Mouse (Mus musculus): ENCODE data around the gene Magi2. TPM values are rescaled to one million over a fixed set of nuclear protein-coding genes. Genes with fewer than 3 reads are reported as not detected.

Gene Magi2
- polyA plus RNA-seq, 1 experiment, result 52.8 TPM

DNA sequence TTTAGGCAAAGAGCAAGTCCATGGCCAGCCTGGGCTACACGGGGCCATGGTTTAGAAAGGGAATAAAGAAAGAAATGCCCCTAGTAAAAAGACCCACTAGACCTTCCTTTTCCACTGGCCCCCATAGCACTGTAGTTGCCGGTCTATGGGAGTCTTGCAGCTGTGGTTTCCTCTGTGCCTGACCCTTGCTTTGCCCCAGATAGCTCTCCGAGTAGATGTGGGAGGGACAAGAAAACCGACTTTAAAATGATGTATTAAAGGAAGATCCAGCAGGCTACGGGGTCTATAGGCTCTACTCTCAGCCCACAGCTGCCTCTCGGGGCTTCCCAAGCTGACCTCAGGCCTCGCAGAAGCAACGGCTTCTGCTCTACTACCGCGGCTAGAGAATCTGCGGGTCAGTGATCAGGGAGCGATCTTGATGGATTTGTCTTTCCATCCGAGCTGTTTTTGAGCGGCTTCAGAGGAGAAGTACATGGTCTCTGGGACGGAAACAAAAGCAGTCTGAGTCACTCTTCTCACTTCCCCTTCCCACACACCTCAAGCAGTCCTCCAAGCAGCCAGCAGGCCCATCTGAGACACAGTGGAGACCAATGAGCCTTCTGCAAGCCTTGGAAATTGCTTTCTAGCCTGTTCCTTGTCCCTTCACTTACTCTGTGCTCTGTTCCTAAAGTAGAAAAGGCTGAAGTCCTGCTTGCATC lies 1454.1 kb downstream of the Magi2 start:
- Histone ChIP-seq H3K4me1 (ENCODE audit: control insufficient read depth, insufficient read depth, low read length) (peaks cover 5% of the 10 kb centered on the region), H3K27ac (ENCODE audit: insufficient read depth, low read length) (no peak overlapping the region), H3K4me3 (ENCODE audit: insufficient read depth, low read length) (no peak overlapping the region)
- TF ChIP-seq POLR2A (IDR thresholded peaks at IDR 0.05; ENCODE audit: extremely low read depth, insufficient read depth, low read length), result no peak
- no peak for TF ChIP-seq CTCF (IDR thresholded peaks at IDR 0.05; ENCODE audit: extremely low read depth, insufficient read depth, low read length)

DNA sequence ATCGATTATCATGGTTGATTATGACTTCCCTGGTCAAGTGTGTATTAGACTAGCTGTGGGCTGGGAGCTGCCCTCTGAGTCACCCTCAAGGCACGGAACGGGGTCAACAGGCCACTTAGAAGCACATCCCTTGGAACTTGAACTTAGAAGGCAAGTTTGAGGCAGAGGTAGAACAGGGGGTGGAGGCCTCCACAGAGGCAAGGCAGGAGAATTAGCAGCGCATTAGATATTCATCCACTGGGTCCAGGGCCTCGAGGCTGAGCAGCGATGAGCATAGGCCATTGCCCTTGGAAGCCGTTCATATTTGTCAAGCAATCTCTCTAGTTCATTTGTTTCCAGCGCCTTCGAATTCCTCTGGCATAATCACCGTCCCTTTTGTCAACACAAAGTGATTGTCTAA lies 1454.8 kb downstream of the Magi2 start:
- no peak overlapping the region for H3K4me3 ChIP-seq (ENCODE audit: insufficient read depth, low read length)
- H3K4me1 ChIP-seq (ENCODE audit: control insufficient read depth, insufficient read depth, low read length), result no peaks in the 10 kb centered on the region; the same call in 1 of the 2 replicates
- no peak for TF ChIP-seq POLR2A (IDR thresholded peaks at IDR 0.05; ENCODE audit: extremely low read depth, insufficient read depth, low read length)
- TF ChIP-seq CTCF (IDR thresholded peaks at IDR 0.05; ENCODE audit: extremely low read depth, insufficient read depth, low read length), result no peak
- no peak overlapping the region for H3K27ac ChIP-seq (ENCODE audit: insufficient read depth, low read length)

DNA sequence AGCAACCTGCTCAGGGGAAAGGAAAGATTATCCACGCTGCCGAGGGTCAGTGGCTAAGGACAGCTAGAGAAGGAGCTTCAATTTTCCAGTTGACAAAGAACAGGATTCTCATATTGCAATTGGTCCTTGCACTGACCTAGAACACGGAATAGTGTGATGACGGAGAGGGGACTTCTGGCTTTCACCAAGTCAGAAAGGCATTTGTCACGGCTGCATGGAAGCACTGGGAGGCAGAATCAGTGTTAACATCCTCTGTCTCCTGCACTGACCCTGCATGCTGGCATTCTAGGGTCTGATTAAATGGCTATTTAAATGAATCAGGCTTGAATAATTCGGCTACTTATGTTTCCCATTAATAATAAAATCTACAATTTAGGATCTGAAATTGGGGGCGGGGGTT lies 1455.4 kb downstream of the Magi2 start:
- no peak overlapping the region for H3K27ac ChIP-seq (ENCODE audit: insufficient read depth, low read length)
- TF ChIP-seq CTCF (IDR thresholded peaks at IDR 0.05; ENCODE audit: extremely low read depth, insufficient read depth, low read length) (no peak), POLR2A (IDR thresholded peaks at IDR 0.05; ENCODE audit: extremely low read depth, insufficient read depth, low read length) (no peak)
- H3K4me1 ChIP-seq (ENCODE audit: control insufficient read depth, insufficient read depth, low read length), result no peaks in the 10 kb centered on the region
- no peak overlapping the region for H3K4me3 ChIP-seq (ENCODE audit: insufficient read depth, low read length)

DNA sequence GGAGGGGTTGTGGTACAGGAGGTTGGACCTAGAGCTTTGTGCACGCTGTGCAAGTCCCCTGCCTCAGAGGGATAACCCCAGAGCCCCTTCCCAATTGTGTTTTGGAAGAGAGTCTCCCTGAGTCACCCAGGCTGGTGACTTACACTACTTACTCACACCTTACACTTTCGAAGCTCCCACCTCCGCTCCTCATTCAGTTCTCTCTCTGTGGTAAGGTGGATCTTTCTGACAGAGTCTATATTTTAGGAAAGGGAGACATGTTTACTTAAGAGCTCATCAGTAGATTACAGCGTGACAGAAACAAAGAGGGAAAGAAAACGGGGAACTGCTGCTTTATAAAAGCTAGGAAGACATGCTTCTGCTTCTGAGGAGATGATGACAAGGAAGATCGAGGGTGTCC lies 1457.3 kb downstream of the Magi2 start:
- no peak for TF ChIP-seq CTCF (IDR thresholded peaks at IDR 0.05; ENCODE audit: extremely low read depth, insufficient read depth, low read length)
- no peak for TF ChIP-seq POLR2A (IDR thresholded peaks at IDR 0.05; ENCODE audit: extremely low read depth, insufficient read depth, low read length)
- Histone ChIP-seq H3K4me3 (ENCODE audit: insufficient read depth, low read length) (no peak overlapping the region), H3K4me1 (ENCODE audit: control insufficient read depth, insufficient read depth, low read length) (no peaks in the 10 kb centered on the region), H3K27ac (ENCODE audit: insufficient read depth, low read length) (no peak overlapping the region)

DNA sequence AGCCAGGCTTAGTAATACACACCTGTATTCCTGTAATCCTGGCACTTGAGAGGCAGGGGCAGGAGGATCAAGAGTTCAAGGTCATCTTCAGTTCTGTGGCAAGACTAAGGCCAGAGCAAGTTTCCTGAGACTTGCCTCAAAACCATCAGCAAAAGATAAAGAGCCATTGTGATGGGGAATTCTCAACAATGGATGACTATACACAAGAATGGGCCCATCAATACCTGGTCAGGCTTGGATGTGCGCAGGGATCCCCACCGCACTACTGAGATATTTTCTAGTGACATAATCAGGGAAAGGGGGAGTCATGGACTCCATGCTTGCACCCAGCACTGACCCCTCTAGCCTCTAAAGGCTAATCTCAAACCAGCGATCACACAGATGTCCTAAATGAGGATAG lies 1465.4 kb downstream of the Magi2 start:
- H3K27ac ChIP-seq (ENCODE audit: insufficient read depth, low read length), result no peak overlapping the region
- H3K4me3 ChIP-seq (ENCODE audit: insufficient read depth, low read length), result no peak overlapping the region
- TF ChIP-seq POLR2A (IDR thresholded peaks at IDR 0.05; ENCODE audit: extremely low read depth, insufficient read depth, low read length) (no peak), CTCF (IDR thresholded peaks at IDR 0.05; ENCODE audit: extremely low read depth, insufficient read depth, low read length) (no peak)
- H3K4me1 ChIP-seq (ENCODE audit: control insufficient read depth, insufficient read depth, low read length), result no peaks in the 10 kb centered on the region

DNA sequence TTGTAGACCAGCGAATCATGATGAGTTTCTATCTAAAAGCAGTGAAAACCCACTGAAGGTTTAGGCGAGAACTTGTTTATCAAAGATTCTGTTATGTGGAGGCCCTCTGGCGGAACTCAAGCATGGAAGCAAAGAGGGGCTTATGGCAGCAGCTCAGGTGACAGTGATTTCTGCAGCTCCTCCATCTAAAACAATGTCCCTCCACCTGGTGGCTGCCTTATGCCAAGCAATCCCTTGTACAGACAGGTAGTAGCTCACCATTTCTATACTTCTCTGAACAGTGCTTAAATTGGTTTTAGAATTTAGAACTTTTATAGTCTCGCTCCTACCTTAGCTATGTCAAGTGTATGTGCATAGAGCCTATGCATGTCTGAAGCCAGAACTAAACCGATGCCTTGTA lies 1472.3 kb downstream of the Magi2 start:
- Histone ChIP-seq H3K27ac (ENCODE audit: insufficient read depth, low read length) (no peak overlapping the region), H3K4me3 (ENCODE audit: insufficient read depth, low read length) (no peak overlapping the region), H3K4me1 (ENCODE audit: control insufficient read depth, insufficient read depth, low read length) (no peaks in the 10 kb centered on the region)
- no peak for TF ChIP-seq POLR2A (IDR thresholded peaks at IDR 0.05; ENCODE audit: extremely low read depth, insufficient read depth, low read length)
- 0 out of 2 replicates have a peak, but pooled peaks have one; percentile 0 for TF ChIP-seq CTCF (IDR thresholded peaks at IDR 0.05; ENCODE audit: extremely low read depth, insufficient read depth, low read length)

DNA sequence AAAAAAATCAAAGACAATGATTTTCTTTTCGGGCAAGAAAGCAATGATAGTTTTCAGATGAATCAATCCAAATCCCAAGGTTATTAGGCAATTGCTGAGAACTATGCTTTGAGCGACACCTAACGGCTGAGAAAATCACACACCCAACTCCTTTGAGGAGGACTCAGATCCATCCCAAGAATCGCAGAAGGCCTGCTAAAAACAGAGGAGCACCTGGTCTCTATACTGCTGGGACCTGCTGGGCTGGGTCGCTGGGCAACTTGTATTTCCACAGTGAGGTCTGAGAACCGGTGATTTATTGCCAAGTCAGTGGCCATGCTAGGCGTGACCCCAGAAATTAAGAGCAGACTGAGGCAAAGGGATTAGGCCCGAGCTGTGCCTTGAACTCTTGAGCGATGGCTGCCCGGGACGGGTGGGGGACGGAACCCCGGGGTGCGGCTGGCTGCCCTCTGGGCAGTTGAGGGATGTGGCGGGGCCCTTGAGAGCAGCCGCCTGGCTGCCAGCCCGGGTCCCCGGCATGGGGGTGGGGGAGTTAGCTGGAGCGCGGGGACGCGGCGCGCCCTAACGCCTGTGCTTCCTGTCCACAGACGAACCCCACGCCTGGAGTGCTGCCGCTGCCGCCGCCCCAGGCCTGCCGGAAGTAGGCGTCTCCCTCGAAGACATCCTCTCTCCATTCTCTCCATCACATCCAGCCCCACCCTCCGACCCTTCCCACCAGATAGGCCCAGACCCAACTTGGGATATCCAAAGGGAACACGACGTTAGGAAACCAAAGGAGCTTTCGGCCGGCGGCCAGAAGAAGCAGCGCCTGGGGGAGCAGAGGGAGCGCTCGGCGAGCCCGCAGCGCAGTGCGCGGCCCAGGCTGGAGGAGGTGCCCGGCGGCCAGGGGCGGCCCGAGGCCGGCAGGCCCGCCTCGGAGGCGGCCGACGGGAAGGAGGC lies 1474.9 kb downstream of the Magi2 start:
- peak; percentile 61; the same call in 1 of the 2 replicates for TF ChIP-seq POLR2A (IDR thresholded peaks at IDR 0.05; ENCODE audit: extremely low read depth, insufficient read depth, low read length)
- peak; percentile 69 for TF ChIP-seq CTCF (IDR thresholded peaks at IDR 0.05; ENCODE audit: extremely low read depth, insufficient read depth, low read length)
- peak overlapping the region; percentile 37 for H3K4me3 ChIP-seq (ENCODE audit: insufficient read depth, low read length)
- H3K27ac ChIP-seq (ENCODE audit: insufficient read depth, low read length), result peak overlapping the region; percentile 87
- H3K4me1 ChIP-seq (ENCODE audit: control insufficient read depth, insufficient read depth, low read length), result no peaks in the 10 kb centered on the region

DNA sequence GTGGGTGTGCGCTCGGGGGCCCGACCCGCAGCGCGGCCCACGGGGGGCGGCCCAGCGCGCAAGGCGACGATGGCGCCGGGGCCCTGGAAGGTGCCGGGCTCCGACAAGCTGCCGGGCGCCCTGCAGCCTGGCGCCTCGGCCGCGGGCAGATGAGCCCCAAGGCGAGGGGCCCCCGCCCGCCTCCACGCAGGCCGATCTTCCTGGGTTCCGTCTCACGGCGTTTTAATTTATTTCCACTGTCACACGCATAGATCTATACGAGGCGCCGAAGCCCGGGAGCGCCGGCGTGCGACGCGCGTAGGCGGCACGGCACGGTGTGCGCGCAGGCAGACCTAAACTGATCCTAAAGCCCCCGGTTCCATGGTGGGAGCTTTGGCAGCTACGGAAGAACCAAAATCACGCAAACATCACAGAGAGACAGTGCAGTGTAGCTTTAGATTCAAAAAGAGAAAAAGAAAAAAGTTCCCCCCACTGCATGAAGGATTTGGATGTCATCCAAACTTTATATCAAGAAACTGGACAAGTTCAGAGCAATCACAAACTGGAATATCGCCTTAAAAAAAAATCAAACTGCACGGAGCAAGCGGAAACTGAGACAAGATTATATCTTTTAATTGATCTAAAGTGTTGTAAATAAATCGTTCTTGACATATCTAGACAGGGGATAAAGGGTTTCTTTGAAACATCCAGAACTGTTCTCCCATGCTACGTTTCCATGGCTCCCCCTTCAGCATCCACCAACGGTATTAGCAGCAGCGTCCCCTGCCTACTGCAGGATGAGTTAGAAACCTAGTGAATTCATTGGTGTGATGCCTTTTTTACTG lies 1475.9 kb downstream of the Magi2 start:
- Histone ChIP-seq H3K4me1 (ENCODE audit: control insufficient read depth, insufficient read depth, low read length) (no peaks in the 10 kb centered on the region), H3K4me3 (ENCODE audit: insufficient read depth, low read length) (peak overlapping the region; percentile 37), H3K27ac (ENCODE audit: insufficient read depth, low read length) (peak overlapping the region; percentile 87)
- no peak for TF ChIP-seq POLR2A (IDR thresholded peaks at IDR 0.05; ENCODE audit: extremely low read depth, insufficient read depth, low read length)
- TF ChIP-seq CTCF (IDR thresholded peaks at IDR 0.05; ENCODE audit: extremely low read depth, insufficient read depth, low read length), result peak; percentile 40; the same call in 1 of the 2 replicates

DNA sequence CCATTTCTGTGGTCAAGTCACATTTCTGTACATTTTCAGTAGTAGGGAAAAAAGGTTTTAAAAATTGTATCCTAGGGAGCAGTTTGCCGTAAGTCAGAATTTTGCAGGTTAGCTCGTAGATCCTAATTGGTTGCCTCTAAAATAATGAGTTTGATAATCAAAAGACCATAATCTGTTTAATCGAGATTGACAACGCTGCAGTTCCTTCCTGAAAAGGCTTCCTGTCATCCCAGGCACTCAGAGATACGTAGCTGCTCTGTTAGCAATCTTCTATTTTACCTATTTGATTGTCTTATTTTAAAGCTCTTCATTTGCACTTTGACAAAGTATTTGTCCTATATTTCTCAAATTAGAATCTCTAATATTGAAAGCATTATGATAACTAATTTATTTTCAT lies 1476.5 kb downstream of the Magi2 start:
- Histone ChIP-seq H3K4me3 (ENCODE audit: insufficient read depth, low read length) (peak overlapping the region; percentile 37; the same call in 1 of the 2 replicates), H3K27ac (ENCODE audit: insufficient read depth, low read length) (no peak overlapping the region), H3K4me1 (ENCODE audit: control insufficient read depth, insufficient read depth, low read length) (no peaks in the 10 kb centered on the region)
- TF ChIP-seq POLR2A (IDR thresholded peaks at IDR 0.05; ENCODE audit: extremely low read depth, insufficient read depth, low read length) (no peak), CTCF (IDR thresholded peaks at IDR 0.05; ENCODE audit: extremely low read depth, insufficient read depth, low read length) (no peak)
